Mouse (Mus musculus): ENCODE results near the gene Fam32a.
A peak's percentile ranks its signal among the peaks of the same experiment; 100 is the strongest.

The Fam32a gene

DNA sequence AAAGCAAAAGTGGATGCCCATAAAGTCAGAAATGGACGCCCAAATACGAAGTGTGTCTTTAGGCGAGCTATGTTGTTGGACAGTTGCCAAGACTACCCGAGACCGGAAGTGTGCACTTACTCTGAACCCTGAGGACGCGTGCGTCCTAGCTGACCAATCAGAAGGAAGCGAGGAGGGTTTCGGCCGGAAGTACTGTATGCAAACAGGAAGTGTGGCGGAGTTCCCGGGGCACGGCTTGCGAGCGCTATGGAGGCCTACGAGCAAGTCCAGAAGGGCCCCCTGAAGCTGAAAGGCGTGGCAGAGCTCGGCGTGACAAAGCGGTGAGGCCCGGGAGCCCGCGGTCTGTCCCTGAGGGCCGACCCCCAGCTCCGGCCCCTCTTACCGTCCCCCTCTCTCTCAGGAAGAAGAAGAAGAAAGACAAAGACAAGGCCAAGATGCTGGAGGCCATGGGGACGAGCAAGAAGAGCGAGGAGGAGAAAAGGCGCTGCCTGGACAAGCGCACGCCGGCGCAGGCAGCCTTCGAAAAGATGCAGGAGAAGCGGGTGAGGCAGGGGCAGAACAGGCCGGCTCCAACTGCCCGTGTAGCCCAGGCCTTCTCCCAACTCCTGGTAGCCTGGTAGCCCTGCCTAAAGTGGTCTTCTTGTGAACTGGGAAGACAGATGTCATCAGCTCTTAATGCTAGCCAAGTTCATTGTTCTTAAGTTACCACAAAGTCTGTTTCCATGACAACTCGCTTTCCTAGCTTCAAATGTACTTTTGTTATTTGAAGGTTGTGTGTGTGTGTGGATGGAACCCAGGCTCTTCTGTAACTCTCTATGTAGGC lies at the start of gene Fam32a:
Gene Fam32a, plus strand, starts transcription at position 190 of the 823 bp plus-strand sequence.
- peak; percentile 89 for DNase-seq (ENCODE audit: low spot score)

DNA sequence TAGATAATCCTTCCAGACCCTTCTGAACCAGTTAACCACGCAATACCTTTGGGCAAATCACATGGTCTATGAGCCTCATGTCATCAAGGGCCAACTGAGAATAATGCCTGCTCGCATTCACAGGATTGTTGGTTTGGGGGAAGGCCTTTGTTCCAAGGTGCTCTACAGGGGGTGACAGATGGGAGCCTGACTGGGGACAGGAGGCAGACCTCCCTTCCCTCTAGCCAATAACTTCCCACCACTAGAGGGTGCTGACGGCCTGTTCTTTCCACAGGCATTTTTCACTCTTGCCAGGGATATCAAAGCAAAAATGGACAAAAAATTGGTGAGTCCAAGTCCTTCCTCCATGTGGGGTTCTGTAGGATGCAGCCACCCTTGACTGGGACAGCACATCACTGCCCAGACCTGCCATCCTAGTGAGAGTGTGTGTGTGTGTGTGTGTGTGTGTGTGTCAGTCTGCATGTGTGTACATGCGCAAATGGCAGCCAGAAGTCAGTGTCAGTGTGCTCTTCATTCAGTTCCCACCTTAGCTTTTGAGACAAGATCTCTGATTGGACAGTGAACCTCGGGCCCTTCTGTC lies 42.1 kb upstream of the Fam32a start:
- peak; percentile 65 for DNase-seq (ENCODE audit: low spot score)

DNA sequence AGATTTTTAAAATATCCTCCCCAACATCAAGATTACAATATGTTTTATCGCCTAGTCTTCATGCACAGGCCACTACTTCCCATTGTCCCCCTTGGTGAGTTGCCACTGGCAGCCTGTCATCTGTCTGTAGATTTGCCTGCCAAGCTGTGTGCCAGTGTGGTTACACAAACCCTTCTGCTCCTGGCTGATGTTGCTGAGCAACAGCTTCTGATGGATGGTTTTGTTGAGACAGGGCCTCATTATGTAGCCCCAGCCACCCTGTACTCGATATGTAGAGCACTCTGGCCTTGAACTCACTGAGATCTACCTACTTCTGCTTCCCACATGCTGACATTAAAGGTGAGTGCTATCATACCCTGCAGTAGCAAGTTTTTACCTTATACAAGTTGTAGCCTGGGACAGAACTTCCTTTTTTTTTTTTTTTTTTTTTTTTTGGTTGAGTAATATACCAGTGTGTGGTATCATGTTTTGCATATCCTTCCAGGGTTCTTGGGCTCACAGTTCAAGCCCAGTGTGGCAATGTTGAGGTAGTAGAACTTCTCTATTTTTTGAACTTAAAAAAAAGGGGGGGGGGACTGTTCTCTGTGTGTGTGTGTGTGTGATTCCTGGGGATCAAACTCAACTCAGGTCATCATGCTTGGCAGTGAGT lies 35.9 kb upstream of the Fam32a start:
- no peak for DNase-seq (ENCODE audit: low spot score)

DNA sequence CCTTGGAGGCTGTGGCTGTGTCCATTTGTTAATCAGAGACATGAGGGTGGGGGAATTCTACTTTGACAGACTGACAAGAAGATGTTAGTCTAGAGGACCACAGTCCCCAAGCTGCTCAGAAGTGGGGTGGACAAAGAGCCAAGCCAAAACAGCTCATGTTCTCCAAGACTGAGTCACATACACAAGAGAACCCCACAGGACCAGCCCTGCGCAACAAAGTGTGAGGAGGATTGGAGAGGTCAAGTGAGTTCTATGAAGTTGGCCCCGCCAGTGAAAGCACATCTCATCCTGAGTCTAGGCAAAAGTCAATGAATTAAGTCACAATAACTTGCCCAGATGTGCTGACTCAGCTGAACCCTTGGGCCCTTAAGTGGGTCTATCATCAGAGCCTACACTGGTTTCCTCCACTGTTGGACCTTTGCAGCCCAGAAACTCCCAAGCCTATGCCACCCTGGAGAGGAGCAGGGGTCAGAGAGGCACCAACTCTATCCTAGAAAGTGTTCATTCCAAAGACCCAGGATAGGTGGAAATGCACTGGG lies 31.7 kb upstream of the Fam32a start:
- DNase-seq (ENCODE audit: low spot score): no peak

DNA sequence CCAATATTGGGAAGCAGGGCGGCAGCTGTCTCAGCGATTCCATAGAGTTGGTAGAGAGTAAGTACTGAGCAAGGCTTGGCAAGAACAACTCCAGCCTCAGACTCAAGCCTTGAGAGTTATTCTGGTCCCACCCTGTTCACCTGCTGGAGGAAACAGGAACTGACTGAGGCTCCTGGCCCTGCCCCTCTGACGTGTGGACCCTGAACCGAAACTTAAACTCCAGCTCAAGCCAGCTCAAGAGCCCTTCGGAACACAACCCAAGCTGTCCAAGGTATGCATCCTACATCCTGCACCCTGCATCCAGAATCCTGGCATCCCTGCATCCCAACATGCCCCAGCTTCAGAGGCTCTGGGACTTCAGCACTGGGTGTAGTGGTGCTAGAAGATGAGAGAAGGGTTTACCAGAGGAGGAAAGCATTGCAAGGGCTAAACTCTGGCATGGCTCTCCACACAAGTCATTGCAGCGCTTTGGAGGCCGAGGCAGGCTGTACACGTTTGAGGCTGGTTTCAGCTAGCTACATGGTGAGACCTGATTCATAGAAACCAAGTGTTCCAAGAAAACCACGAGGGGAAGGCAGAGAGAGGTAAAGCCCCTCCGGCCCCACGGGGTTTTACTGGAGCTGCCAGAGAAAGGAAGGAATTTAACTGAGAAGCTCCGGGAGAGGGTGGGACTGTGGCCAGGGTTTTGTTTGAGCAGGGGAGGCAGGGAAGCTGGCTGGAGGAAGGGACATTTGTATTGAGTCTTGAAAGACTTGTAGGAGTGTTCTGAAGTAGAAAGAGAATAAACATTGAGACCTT lies 29.9 kb upstream of the Fam32a start, which contains the start of gene Hsh2d:
Gene Hsh2d, plus strand, starts transcription at position 222 of the 798 bp plus-strand sequence.
- no peak for DNase-seq (ENCODE audit: low spot score)

DNA sequence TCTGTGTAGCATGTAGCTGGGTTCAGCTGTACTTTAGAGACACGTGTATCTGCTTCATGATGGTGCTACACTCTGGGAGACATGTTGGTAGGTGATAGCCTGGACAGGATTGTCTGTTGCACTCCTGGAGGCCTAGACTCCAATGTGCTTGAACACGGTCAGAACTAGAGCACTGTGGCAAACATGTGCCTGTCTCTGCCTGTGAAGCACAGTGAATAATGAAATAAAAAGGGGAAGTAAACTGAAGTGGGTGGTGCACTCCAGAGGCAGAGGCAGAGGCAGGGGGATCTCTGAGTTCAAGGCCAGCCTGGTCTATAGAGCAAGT lies 29.4 kb upstream of the Fam32a start:
- DNase-seq (ENCODE audit: low spot score): no peak

DNA sequence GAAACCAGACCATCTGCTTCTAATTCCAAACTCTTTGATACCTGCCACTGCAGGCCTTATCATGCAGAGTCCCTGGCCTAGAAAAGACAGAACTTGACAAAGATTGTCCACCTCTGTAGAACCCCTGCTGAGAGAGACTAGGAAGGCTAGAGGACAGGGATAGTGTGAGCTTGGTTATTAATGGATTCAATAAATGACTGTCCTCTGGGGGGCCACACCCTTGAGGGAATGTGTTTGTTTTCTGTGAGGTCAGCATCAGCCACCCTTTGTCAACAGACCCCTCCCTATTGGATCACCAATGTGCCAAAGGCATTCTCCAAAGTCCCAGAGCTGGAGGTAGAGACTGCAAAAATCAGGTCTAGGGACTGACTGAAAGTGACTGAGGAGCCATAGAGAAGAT lies 27.5 kb upstream of the Fam32a start:
- no peak for DNase-seq (ENCODE audit: low spot score)

DNA sequence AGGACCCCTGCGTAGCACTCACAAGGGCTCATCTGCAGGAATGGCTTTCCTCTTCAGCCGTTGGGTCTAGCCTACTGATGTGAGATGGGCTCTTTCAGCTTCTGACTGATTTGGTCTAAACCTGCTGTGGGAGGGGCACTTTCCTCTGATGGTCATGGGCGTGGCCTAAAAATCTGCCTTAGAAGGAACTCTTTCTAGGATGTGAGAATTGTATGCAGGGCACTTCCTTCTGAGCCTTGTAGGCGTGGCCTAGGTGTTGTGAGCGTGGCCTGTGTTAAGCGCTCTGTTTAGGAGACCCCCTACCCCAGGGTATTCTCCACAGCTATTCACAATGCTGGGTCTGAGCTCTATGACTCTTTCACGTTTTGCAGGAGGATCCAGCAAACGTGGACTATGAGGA lies 21.5 kb upstream of the Fam32a start:
- DNase-seq (ENCODE audit: low spot score): no peak

DNA sequence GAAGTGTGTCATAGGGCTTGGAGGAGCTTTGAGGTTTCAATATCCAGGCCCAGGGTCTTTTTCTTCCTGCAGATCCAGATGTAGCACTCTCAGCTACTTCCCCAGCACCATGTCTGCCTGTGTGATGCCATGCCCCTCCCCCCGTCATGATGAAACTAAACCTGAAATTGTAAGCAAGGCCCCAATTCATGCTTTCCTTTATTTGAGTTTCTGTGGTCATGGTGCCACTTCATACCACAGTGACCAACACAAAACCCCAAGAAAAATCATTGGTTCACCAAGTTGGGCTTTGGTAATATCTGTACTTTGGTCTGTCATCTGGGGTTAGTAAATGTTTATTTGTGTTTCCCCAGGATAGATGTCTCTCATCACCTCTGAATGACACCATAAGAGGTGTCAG lies 10.9 kb upstream of the Fam32a start:
- no peak for DNase-seq (ENCODE audit: low spot score)

DNA sequence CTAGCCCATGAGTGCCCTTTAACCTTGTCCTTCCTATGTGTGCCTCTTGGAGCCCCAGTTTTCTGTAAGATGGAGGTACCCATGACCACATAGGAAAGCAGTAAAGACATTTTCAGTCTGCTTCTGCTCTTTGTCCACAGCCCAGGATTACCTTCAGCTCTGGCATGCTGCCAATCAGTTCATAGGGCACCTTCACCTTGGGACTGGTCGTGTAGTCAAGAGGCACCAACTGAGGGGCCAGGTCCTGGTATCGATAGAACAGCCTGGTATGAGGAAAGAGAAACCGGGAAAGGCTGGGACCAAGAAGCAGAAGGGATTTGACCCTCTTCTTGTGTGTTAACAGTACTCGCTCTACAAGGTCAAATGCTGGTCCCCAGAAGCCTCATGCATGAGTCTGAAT lies 9.3 kb upstream of the Fam32a start:
- DNase-seq (ENCODE audit: low spot score): no peak

DNA sequence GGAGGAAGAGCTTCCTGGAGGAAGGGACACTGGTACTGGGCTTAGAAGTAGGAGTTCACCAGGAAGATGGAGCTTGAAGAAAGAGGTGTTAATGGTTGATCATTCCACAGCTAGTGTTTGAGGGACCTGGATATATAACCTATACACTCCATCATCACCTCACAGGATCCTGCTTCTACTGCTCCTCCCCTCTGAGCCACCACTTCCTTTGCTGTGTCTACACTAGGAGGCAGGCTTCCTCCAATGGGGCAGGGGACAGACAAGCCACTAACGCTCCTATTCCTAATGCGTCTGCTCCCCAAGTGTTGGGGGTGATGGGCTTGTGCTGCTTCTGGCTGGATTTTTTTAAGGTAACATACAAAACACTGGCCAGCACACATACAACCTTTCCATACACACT lies 8.8 kb upstream of the Fam32a start:
- no peak for DNase-seq (ENCODE audit: low spot score)

DNA sequence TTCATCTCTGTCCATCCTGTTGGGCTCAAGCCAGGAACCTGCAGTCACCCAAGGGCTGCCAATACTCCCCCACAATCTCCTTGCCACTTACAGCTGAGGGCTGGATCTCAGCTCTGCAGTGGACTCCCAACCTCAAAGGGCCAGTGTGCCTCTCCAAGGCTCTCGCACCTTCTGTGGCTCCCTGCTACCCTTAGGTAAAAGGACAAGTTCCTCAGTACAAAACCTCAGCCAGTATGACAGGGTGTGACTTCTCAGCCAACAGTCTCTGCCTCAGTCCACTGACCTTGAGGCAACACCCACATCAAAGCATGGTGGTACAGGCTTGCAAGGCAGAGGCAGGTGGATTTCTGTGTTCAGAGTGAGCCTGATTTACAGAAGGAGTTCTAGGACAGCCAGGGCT lies 7.7 kb upstream of the Fam32a start:
- DNase-seq (ENCODE audit: low spot score): no peak

DNA sequence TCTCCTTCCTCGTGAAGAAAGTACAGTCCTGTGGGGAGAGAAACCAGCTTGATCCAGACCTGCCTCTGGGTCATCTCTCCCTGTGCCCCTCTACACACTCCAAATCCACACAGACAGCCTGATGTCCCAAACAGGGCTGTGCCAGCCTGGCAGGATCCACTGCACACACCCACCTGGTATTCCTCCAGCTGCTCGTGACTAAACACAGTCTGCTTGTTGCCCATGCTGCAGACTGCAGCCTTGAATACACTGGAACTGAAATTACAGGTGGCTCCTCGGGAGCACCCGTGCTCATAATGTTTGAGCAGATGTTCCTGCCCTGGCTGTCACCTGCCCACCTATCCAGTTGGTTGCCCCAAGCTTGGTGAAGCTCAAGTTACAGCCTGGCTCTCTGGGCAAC lies 6.8 kb upstream of the Fam32a start, which contains the start of gene Cib3:
Gene Cib3, minus strand, starts transcription at position 87 of the 400 bp plus-strand sequence.
- no peak for DNase-seq (ENCODE audit: low spot score)

DNA sequence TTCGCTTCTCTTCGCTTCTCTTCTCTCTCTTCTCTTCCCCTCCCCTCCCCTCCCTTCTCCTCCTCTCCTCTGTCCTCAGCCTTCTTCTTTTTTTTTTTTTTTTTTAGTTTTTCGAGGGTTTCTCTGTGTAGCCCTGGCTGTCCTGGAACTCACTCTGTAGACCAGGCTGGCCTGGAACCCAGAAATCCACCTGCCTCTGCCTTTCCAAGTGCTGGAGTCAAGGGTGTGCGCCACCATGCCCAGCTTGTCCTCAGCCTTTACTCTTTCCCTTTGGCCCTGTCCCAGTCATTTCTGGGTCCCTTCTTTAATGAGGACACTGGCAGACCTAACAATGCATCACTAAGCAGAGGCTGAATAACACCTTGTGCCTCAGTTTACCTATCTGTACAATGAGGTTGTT lies 6.0 kb upstream of the Fam32a start, which contains the start of gene Gm11034:
Gene Gm11034, minus strand, starts transcription at position 101 of the 400 bp plus-strand sequence.
- DNase-seq (ENCODE audit: low spot score): no peak

DNA sequence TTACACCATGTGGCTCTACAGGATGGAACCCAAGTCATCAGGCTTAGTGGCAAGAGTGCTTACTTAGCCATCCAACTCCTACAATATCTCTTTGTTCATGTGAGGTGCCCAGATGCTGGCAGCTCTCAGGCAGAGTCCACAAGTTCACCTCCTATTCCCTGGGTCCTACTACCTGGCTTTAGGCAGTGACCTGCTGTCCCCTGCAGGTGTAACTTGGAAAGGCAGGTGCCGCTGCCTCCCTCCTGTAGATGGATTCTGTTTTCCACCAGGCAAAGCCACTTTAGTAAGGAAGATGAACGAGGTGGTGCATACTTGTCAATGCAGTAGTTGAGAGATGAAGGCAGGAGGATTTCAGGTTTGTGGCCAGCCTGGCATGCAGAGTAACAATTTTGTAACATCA lies 4.5 kb upstream of the Fam32a start:
- DNase-seq (ENCODE audit: low spot score): no peak

DNA sequence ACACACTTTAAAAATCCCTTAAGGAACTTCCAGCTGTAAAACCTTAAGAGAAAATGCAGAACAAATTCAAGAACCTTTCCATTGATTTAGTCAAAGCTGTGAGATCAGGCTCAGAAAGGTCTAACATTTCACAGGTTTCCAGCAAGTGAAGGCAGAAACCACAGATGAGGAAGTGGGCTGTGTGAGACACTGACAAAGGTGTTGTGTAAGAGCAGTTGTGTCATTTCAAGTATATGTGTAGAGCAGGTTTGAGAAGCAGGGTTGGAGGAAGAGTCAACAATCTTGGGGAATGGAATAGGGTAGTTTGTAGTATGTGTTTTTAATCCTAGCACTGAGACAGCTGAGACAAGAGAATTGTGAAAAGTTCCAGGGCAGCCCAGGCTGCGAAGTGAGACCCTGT lies 3.7 kb upstream of the Fam32a start:
- DNase-seq (ENCODE audit: low spot score): no peak

DNA sequence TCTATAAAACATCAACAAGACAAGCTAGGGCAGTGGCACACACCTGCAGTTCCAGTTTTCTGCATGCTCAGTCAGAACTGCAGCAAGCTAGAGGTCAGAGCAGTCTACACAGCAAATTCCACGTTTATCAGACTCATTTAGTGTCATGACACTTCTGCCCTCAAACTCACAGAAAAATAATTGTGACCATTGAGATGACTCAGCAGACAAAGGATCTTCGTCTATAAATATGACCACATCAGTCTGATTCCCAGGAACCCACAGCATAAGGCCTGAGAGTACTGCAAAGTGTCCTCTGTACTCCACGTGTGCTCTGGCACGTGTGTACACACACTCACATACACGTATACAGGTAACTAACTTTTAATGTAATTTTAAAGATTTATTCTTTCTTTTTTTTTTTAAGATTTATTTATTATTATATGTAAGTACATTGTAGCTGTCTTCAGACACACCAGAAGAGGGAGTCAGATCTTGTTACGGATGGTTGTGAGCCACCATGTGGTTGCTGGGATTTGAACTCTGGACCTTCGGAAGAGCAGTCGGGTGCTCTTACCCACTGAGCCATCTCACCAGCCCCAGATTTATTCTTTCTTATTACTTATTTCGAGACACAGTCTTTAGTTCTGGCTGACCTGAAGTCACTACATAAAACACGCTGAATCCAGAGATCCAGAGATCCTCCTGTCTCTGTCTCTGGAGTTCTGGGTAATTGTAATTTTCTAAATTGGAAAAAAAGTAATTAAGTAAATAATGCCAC lies 569 bp upstream of the Fam32a start:
- no peak for DNase-seq (ENCODE audit: low spot score)

DNA sequence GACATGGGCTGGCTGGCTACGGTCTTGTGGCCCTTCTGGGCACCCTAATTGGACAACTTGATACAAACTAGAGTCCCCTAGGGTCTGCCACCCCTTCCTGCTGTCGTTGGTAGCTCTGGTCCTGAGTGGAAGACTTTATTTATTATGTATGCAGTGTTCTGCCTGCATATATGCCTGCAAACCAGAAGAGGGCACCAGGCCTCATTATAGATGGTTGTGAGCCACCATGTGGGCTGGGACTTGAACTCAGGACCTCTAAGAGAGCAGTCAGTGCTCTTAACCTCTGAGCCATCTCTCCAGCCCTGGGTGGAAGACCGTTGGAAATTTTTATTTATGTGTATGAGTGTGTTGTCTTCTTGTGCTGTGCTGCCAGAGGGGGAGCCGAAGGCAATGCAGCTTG lies 1.2 kb downstream of the Fam32a start:
- no peak for DNase-seq (ENCODE audit: low spot score)

DNA sequence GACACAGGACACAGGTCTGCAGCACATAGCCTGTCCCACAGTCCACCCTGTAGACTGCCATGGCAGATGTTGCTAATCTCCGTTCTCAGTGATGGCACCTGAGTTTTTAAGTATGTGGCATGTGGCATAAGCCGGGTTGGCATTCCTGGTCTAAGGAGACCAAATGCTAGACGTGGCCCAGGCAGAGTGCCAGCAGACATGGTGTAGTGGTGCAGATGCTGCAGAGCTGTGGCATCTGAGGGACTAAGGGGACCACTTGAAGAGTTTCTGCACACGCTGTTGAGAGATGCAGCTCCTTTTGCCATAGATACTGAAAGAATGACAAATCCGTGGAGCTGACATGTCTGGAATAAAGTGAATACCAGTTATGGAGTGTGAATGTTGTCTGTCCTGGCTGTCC lies 3.1 kb downstream of the Fam32a start:
- no peak for DNase-seq (ENCODE audit: low spot score)

DNA sequence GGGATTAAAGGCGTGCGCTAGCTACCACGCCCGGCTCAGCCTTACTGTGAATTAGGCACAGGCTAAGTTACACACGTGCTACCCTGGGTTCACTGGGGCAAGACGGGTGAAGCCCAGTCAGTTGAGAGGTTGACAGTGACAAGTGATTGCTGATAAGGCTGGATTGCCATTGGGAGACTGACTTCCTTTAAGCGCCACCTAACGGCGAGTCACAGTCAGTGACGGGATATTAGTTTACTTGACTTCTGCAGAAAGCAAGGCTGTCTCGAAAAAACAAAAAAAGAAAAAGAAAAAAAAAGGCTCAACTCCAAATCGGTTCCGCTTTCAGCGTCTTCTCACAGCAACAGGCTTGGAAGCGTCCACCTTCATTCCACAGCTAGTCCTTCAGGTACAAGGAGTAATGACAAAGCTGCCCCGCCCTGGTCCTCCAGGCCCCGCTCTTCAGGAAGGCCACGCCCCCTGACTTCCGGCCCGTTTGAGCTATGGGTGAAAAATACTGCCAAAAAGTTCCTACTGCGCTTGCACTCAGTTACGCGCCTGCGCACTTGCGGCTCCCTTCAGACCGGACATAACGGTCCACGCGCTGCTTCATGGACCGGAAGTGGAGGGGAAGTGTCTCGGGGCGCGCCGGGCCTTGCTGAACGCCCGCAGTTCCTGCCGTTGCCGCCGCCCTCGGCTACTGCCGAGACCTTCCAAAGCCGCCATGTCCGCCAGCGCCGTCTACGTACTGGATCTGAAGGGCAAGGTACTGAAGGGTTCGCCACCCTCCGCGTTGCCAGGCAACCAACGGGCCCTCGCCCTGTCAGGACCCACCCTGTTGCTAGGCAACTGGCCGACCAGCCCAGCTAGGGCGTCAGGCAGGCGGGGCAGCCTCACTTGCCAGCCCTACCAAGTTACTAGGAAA lies 20.2 kb downstream of the Fam32a start, which contains the start of gene Ap1m1:
Gene Ap1m1, plus strand, starts transcription at position 520 of the 904 bp plus-strand sequence.
- peak; percentile 95 for DNase-seq (ENCODE audit: low spot score)
